In the genomic region with DNA sequence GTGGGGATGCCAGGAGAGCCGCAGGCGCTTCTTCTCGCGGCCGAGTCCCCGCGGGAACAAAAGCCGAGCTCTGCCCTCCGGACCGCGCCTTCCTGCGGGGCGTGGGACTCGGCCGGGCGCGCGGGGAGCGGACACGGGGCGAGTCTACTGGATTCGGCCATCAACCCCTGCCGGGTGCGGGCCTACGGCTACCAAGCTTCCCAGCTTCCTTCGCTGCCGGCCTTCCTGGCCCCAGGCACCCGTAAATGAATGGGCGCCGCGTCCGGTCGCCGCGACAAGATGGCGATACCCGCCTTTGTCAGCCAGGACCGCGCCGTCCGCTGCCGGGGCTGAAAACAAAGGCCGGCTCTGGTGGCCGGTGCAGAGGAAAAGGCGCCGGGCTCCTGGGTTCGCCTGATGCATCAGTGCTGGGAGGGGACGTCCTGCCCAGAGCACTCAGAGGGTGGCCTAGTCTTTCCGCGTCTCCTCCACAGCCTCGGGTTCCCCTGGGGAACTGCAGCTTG, we compare ENCODE assay signal across 8 mouse cellular contexts. TPM values are rescaled to one million over a fixed set of nuclear protein-coding genes. Genes with fewer than 3 reads are reported as not detected.
DNase-seq lines count a peak whose midpoint lies in the region; ATAC-seq and TF ChIP-seq lines count a peak whose summit lies in the region.

No protein-coding gene starts in this region.

- H3K9me3 ChIP-seq in limb, embryonic 15.5 days = no peaks in the 10 kb centered on the region
- no peaks in the 10 kb centered on the region for H3K9me3 ChIP-seq in midbrain, embryonic 14.5 days (ENCODE audit: control insufficient read depth, low read length)
- H3K9me3 ChIP-seq in stomach, embryonic 15.5 days = no peaks in the 10 kb centered on the region

- no peaks in the 10 kb centered on the region for H3K27me3 ChIP-seq in limb, embryonic 15.5 days
- H3K27me3 ChIP-seq in midbrain, embryonic 14.5 days (ENCODE audit: control insufficient read depth, insufficient read depth, low read length) = no peaks in the 10 kb centered on the region
- no peaks in the 10 kb centered on the region for H3K27me3 ChIP-seq in stomach, embryonic 15.5 days (replicated peaks)

- 0% methylated on average over 51 of the region's 51 CpGs for whole genome bisulfite sequencing in limb, embryonic 15.5 days
- under 1% methylated on average over 51 of the region's 51 CpGs for WGBS in midbrain, embryonic 14.5 days
- WGBS in stomach, embryonic 15.5 days = under 1% methylated on average over 48 of the region's 51 CpGs

- peak; percentile 12; the same call in 1 of the 2 replicates for ATAC-seq in limb, embryonic 15.5 days (ENCODE audit: insufficient number of reproducible peaks, low FRiP score, low TSS enrichment, low read depth)
- ATAC-seq in midbrain, embryonic 14.5 days (ENCODE audit: low FRiP score, low TSS enrichment) = no peak
- no peak for ATAC-seq in stomach, embryonic 15.5 days (ENCODE audit: insufficient read depth, low FRiP score, low read depth)

- H3K36me3 ChIP-seq in limb, embryonic 15.5 days = no peaks in the 10 kb centered on the region
- H3K36me3 ChIP-seq in midbrain, embryonic 14.5 days (ENCODE audit: control insufficient read depth, insufficient read depth, low read length) = no peaks in the 10 kb centered on the region
- no peaks in the 10 kb centered on the region for H3K36me3 ChIP-seq in stomach, embryonic 15.5 days

- peak overlapping the region; percentile 97 for H3K9ac ChIP-seq in limb, embryonic 15.5 days
- H3K9ac ChIP-seq in midbrain, embryonic 14.5 days (replicated peaks; ENCODE audit: low read length) = peak overlapping the region; percentile 100
- H3K9ac ChIP-seq in stomach, embryonic 15.5 days = peak overlapping the region; percentile 99

- peak in 1 of 2 experiments; percentile 19 for DNase-seq in layer of hippocampus, adult 2 months (ENCODE audit: low spot score in 2 of 2)
- DNase-seq in layer of hippocampus, adult 9-11 months = no peak
- peak; percentile 70 to 71 for DNase-seq in cerebellum, postnatal 14 days
- DNase-seq in gastrocnemius, postnatal 10 days = peak; percentile 60
- peak; percentile 73 for DNase-seq in induced T-regulatory cell, adult 2 months (ENCODE audit: low read depth)
- peak; percentile 73 for DNase-seq in midbrain, embryonic 14.5 days

- peak; percentile 34 for TF ChIP-seq CTCF in layer of hippocampus, adult 2 months (conservative IDR thresholded peaks at IDR 0.05)

- H3K4me2 ChIP-seq in limb, embryonic 15.5 days = peak overlapping the region; percentile 51
- H3K4me2 ChIP-seq in midbrain, embryonic 14.5 days (ENCODE audit: low read length) = peak overlapping the region; percentile 65
- peak overlapping the region; percentile 80 for H3K4me2 ChIP-seq in stomach, embryonic 15.5 days

- H3K27ac ChIP-seq in layer of hippocampus, adult 2 months = peak overlapping the region; percentile 97
- peak overlapping the region; percentile 93 for H3K27ac ChIP-seq in limb, embryonic 15.5 days
- H3K27ac ChIP-seq in midbrain, embryonic 14.5 days (replicated peaks; ENCODE audit: low read depth, low read length) = peak overlapping the region; percentile 96
- H3K27ac ChIP-seq in stomach, embryonic 15.5 days = peak overlapping the region; percentile 87

- peaks cover 46% of the 10 kb centered on the region for H3K4me1 ChIP-seq in limb, embryonic 15.5 days
- H3K4me1 ChIP-seq in midbrain, embryonic 14.5 days (ENCODE audit: control insufficient read depth, insufficient read depth, low read length) = peaks cover 46% of the 10 kb centered on the region
- peaks cover 52% of the 10 kb centered on the region for H3K4me1 ChIP-seq in stomach, embryonic 15.5 days

- peak overlapping the region; percentile 97 for H3K4me3 ChIP-seq in layer of hippocampus, adult 2 months
- H3K4me3 ChIP-seq in limb, embryonic 15.5 days = peak overlapping the region; percentile 99
- peak overlapping the region; percentile 100 for H3K4me3 ChIP-seq in midbrain, embryonic 14.5 days (replicated peaks; ENCODE audit: low read depth, low read length)
- peak overlapping the region; percentile 95 for H3K4me3 ChIP-seq in stomach, embryonic 15.5 days (replicated peaks)

RNA-seq across cellular contexts. Expression of gene Gnb1, which starts 1.0 kb away (rescaled TPM):
- total RNA-seq in layer of hippocampus, adult 2 months (2021) = 100 to 1,000 TPM; 718 to 729 TPM
- 100 to 1,000 TPM; 156 to 177 TPM for total RNA-seq in gastrocnemius, postnatal 10 days (2021)
- polyA plus RNA-seq in limb, embryonic 15.5 days (2015; fragmentation: Nextera tagmentation; extraction: Ambion mirVana) = 391 and 399 TPM in 2 replicates
- polyA plus RNA-seq in midbrain, embryonic 14.5 days (2014; fragmentation: Nextera tagmentation; extraction: Ambion mirVana) = 1,231 and 1,263 TPM in 2 replicates
- 446 and 447 TPM in 2 replicates for polyA plus RNA-seq in stomach, embryonic 15.5 days (2015; fragmentation: Nextera tagmentation; extraction: Ambion mirVana)

RNA-seq across cellular contexts. Expression of gene Tmem52, which starts 23.3 kb away (rescaled TPM):
- 1 to 10 TPM; 5.0 to 6.7 TPM for total RNA-seq in layer of hippocampus, adult 2 months (2021)
- 100 to 1,000 TPM; 122 to 216 TPM for total RNA-seq in gastrocnemius, postnatal 10 days (2021)
- 0.79 and 1.1 TPM in 2 replicates for polyA plus RNA-seq in limb, embryonic 15.5 days (2015; fragmentation: Nextera tagmentation; extraction: Ambion mirVana)
- polyA plus RNA-seq in midbrain, embryonic 14.5 days (2014; fragmentation: Nextera tagmentation; extraction: Ambion mirVana) = 0.57 TPM in 1 of 2 replicates, not detected in the other
- 0.28 and 0.46 TPM in 2 replicates for polyA plus RNA-seq in stomach, embryonic 15.5 days (2015; fragmentation: Nextera tagmentation; extraction: Ambion mirVana)
